In the genomic region with DNA sequence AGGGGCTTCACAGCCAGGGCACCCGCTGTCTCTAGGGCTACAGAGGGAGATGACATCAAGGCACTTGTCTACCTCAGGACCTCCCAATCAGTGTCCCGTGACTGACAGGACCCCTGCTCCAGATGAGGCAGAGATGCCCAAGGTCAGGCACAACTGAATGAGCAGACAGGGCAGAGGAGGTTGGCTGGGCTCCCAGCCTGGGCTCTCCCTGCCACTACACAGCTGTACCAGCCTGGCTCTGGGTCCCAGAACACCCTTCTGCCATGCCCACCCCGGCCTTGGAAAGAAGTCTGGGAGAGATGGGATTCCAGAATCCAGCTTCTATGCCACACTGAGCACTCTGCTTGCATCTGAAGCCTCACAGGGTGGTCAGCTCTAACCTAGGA, we compare ENCODE assay signal across 8 mouse cellular contexts. TPM values are rescaled to one million over a fixed set of nuclear protein-coding genes. Genes with fewer than 3 reads are reported as not detected.
A peak's percentile ranks its signal among the peaks of the same experiment; 100 is the strongest.
DNase-seq lines count a peak whose midpoint lies in the region; ATAC-seq and TF ChIP-seq lines count a peak whose summit lies in the region.
"Had no signal": no experiment of that assay in that cellular context is flagged by ENCODE, and none has a peak within 500 bp of the region (broad histone marks: within the 10 kb centered on the region; RNA-seq: fewer than 3 reads in every experiment).

No protein-coding gene starts in this region.

- peaks cover 21% of the 10 kb centered on the region for H3K4me1 ChIP-seq in heart, embryonic 16.5 days (ENCODE audit: control insufficient read depth, insufficient read depth, low read length)
- peaks cover 6% of the 10 kb centered on the region for H3K4me1 ChIP-seq in midbrain, embryonic 11.5 days (ENCODE audit: control insufficient read depth, insufficient read depth, low read length)
- H3K4me1 ChIP-seq in midbrain, embryonic 14.5 days (ENCODE audit: control insufficient read depth, insufficient read depth, low read length) = peaks cover 12% of the 10 kb centered on the region
- peaks cover 69% of the 10 kb centered on the region for H3K4me1 ChIP-seq in embryonic facial prominence, embryonic 10.5 days
- H3K4me1 ChIP-seq in liver, embryonic 14.5 days (replicated peaks; ENCODE audit: control insufficient read depth in 2 of 2, insufficient read depth in 2 of 2, low read length in 1 of 2) = peaks cover 33 to 44% of the 10 kb centered on the region in 2 experiments
- H3K4me1 ChIP-seq in intestine, embryonic 16.5 days (ENCODE audit: control insufficient read depth, insufficient read depth, low read length) = peaks cover 57% of the 10 kb centered on the region

- no peak for TF ChIP-seq CTCF in liver, embryonic 14.5 days (IDR thresholded peaks at IDR 0.05; ENCODE audit: low read depth)

- H3K9ac ChIP-seq in heart, embryonic 16.5 days (ENCODE audit: low read length) = no peak overlapping the region
- H3K9ac ChIP-seq in midbrain, embryonic 11.5 days (ENCODE audit: low read length) = no peak overlapping the region
- H3K9ac ChIP-seq in midbrain, embryonic 14.5 days (replicated peaks; ENCODE audit: low read length) = no peak overlapping the region
- no peak overlapping the region for H3K9ac ChIP-seq in liver, embryonic 14.5 days (replicated peaks)
- no peak overlapping the region for H3K9ac ChIP-seq in intestine, embryonic 16.5 days (ENCODE audit: low read depth, low read length)

- H3K4me2 ChIP-seq in heart, embryonic 16.5 days (ENCODE audit: low read depth, low read length) = no peak overlapping the region
- no peak overlapping the region for H3K4me2 ChIP-seq in midbrain, embryonic 11.5 days
- H3K4me2 ChIP-seq in midbrain, embryonic 14.5 days (ENCODE audit: low read length) = no peak overlapping the region
- H3K4me2 ChIP-seq in liver, embryonic 14.5 days (ENCODE audit: low read depth) = no peak overlapping the region
- H3K4me2 ChIP-seq in intestine, embryonic 16.5 days (ENCODE audit: low read depth, low read length) = no peak overlapping the region

- WGBS in heart, embryonic 16.5 days = 21% methylated on average over 3 of the region's 3 CpGs
- 62% methylated on average over 3 of the region's 3 CpGs for WGBS in midbrain, embryonic 11.5 days
- WGBS in midbrain, embryonic 14.5 days = 51% methylated on average over 3 of the region's 3 CpGs
- 66% methylated on average over 3 of the region's 3 CpGs for WGBS in embryonic facial prominence, embryonic 10.5 days
- WGBS in liver, embryonic 14.5 days (ENCODE audit: insufficient replicate concordance) = 18% methylated on average over 3 of the region's 3 CpGs
- 62% methylated on average over 3 of the region's 3 CpGs for WGBS in intestine, embryonic 16.5 days

- peak overlapping the region; percentile 32; the same call in 1 of the 2 replicates for H3K27ac ChIP-seq in heart, embryonic 16.5 days (ENCODE audit: low read length)
- no peak overlapping the region for H3K27ac ChIP-seq in midbrain, embryonic 11.5 days (ENCODE audit: low read depth, low read length)
- H3K27ac ChIP-seq in midbrain, embryonic 14.5 days (replicated peaks; ENCODE audit: low read depth, low read length) = no peak overlapping the region
- H3K27ac ChIP-seq in embryonic facial prominence, embryonic 10.5 days (replicated peaks) = peak overlapping the region; percentile 54; the same call in 1 of the 2 replicates
- H3K27ac ChIP-seq in liver, embryonic 14.5 days = peak overlapping the region; percentile 77; the same call in 1 of the 2 replicates
- H3K27ac ChIP-seq in intestine, embryonic 16.5 days (ENCODE audit: low read length) = no peak overlapping the region

- no peaks in the 10 kb centered on the region for H3K36me3 ChIP-seq in heart, embryonic 16.5 days (ENCODE audit: control insufficient read depth, insufficient read depth)
- no peaks in the 10 kb centered on the region for H3K36me3 ChIP-seq in midbrain, embryonic 11.5 days (ENCODE audit: control insufficient read depth, insufficient read depth, low read length)
- no peaks in the 10 kb centered on the region for H3K36me3 ChIP-seq in midbrain, embryonic 14.5 days (ENCODE audit: control insufficient read depth, insufficient read depth, low read length)
- no peaks in the 10 kb centered on the region for H3K36me3 ChIP-seq in embryonic facial prominence, embryonic 10.5 days (replicated peaks)
- H3K36me3 ChIP-seq in liver, embryonic 14.5 days (replicated peaks; ENCODE audit: control insufficient read depth, insufficient read depth, low read depth) = peaks cover 26% of the 10 kb centered on the region
- H3K36me3 ChIP-seq in intestine, embryonic 16.5 days (ENCODE audit: control insufficient read depth, insufficient read depth, low read length) = no peaks in the 10 kb centered on the region

- no peaks in the 10 kb centered on the region for H3K27me3 ChIP-seq in heart, embryonic 16.5 days (ENCODE audit: control insufficient read depth, insufficient read depth, low read length)
- no peaks in the 10 kb centered on the region for H3K27me3 ChIP-seq in midbrain, embryonic 11.5 days (ENCODE audit: control insufficient read depth, insufficient read depth, low read length)
- no peaks in the 10 kb centered on the region for H3K27me3 ChIP-seq in midbrain, embryonic 14.5 days (ENCODE audit: control insufficient read depth, insufficient read depth, low read length)
- H3K27me3 ChIP-seq in embryonic facial prominence, embryonic 10.5 days (replicated peaks; ENCODE audit: low read depth, poor library complexity, severe bottlenecking) = peaks cover 12% of the 10 kb centered on the region; the same call in 1 of the 2 replicates
- H3K27me3 ChIP-seq in liver, embryonic 14.5 days (ENCODE audit: control insufficient read depth, insufficient read depth, low read length) = no peaks in the 10 kb centered on the region
- no peaks in the 10 kb centered on the region for H3K27me3 ChIP-seq in intestine, embryonic 16.5 days (replicated peaks; ENCODE audit: control insufficient read depth, insufficient read depth, low read length)

- no peak overlapping the region for H3K4me3 ChIP-seq in heart, embryonic 16.5 days (ENCODE audit: low read length)
- no peak overlapping the region for H3K4me3 ChIP-seq in midbrain, embryonic 11.5 days (ENCODE audit: low read depth, low read length)
- H3K4me3 ChIP-seq in midbrain, embryonic 14.5 days (replicated peaks; ENCODE audit: low read depth, low read length) = no peak overlapping the region
- no peak overlapping the region for H3K4me3 ChIP-seq in embryonic facial prominence, embryonic 10.5 days
- no peak overlapping the region for H3K4me3 ChIP-seq in liver, embryonic 14.5 days (ENCODE audit: insufficient read depth in 1 of 2, low read depth in 2 of 2, low read length in 2 of 2)
- no peak overlapping the region for H3K4me3 ChIP-seq in intestine, embryonic 16.5 days (ENCODE audit: low read length)

- no peak for DNase-seq in heart, adult 18-20 months
- no peak for DNase-seq in midbrain, embryonic 11.5 days (ENCODE audit: low spot score, missing footprints)
- DNase-seq in midbrain, embryonic 14.5 days = no peak
- DNase-seq in embryonic facial prominence, embryonic 10.5 days (ENCODE audit: low spot score) = no peak
- DNase-seq in liver, embryonic 14.5 days (ENCODE audit: low read depth in 3 of 3, low spot score in 3 of 3) = no peak

- no peak for TF ChIP-seq EP300 in liver, embryonic 14.5 days (IDR thresholded peaks at IDR 0.05; ENCODE audit: low read depth)

- no peak; the same call in 1 of the 2 replicates for ATAC-seq in heart, embryonic 16.5 days (replicated peaks; ENCODE audit: extremely low read depth, insufficient read depth, low FRiP score)
- ATAC-seq in midbrain, embryonic 11.5 days (ENCODE audit: low FRiP score) = peak; percentile 1; the same call in 1 of the 2 replicates
- no peak for ATAC-seq in midbrain, embryonic 14.5 days (ENCODE audit: low FRiP score, low TSS enrichment)
- ATAC-seq in liver, embryonic 14.5 days (ENCODE audit: insufficient read depth) = no peak
- no peak for ATAC-seq in intestine, embryonic 16.5 days

- H3K9me3 ChIP-seq in heart, embryonic 16.5 days (replicated peaks; ENCODE audit: control insufficient read depth, low read length) = no peaks in the 10 kb centered on the region
- no peaks in the 10 kb centered on the region for H3K9me3 ChIP-seq in midbrain, embryonic 11.5 days (ENCODE audit: control insufficient read depth, low read length)
- no peaks in the 10 kb centered on the region for H3K9me3 ChIP-seq in midbrain, embryonic 14.5 days (ENCODE audit: control insufficient read depth, low read length)
- H3K9me3 ChIP-seq in embryonic facial prominence, embryonic 10.5 days = no peaks in the 10 kb centered on the region
- H3K9me3 ChIP-seq in liver, embryonic 14.5 days (ENCODE audit: control insufficient read depth, low read length) = no peaks in the 10 kb centered on the region
- no peaks in the 10 kb centered on the region for H3K9me3 ChIP-seq in intestine, embryonic 16.5 days (ENCODE audit: control insufficient read depth, low read length)

RNA-seq across cellular contexts. Expression of a gene that starts 11.0 kb away (rescaled TPM):
- 0.17 and 0.26 TPM in 2 replicates for polyA plus RNA-seq in heart, embryonic 16.5 days (2015; fragmentation: Nextera tagmentation; extraction: Ambion mirVana)
- not detected for total RNA-seq in heart, adult 18-20 months (2021)
- polyA plus RNA-seq in midbrain, embryonic 11.5 days (2014; fragmentation: Nextera tagmentation; extraction: Ambion mirVana) = 0.18 and 0.23 TPM in 2 replicates
- polyA plus RNA-seq in midbrain, embryonic 14.5 days (2014; fragmentation: Nextera tagmentation; extraction: Ambion mirVana) = 0.29 and 0.43 TPM in 2 replicates
- 0.18 TPM in 1 of 2 replicates, not detected in the other for polyA plus RNA-seq in embryonic facial prominence, embryonic 10.5 days (2016; fragmentation: Nextera tagmentation; extraction: Ambion mirVana)
- 0.61 and 0.63 TPM in 2 replicates for polyA plus RNA-seq in liver, embryonic 14.5 days (2012; rRNA removed)
- 0.24 and 0.44 TPM in 2 replicates for polyA plus RNA-seq in liver, embryonic 14.5 days (2014; fragmentation: Nextera tagmentation; extraction: Ambion mirVana)
- polyA plus RNA-seq in intestine, embryonic 16.5 days (2015; fragmentation: Nextera tagmentation; extraction: Ambion mirVana) = 0.37 TPM in 2 replicates

RNA-seq across cellular contexts. Expression of a gene that starts 21.8 kb away (rescaled TPM):
- 5.0 and 7.4 TPM in 2 replicates for polyA plus RNA-seq in heart, embryonic 16.5 days (2015; fragmentation: Nextera tagmentation; extraction: Ambion mirVana)
- total RNA-seq in heart, adult 18-20 months (2021) = 1 to 10 TPM; 1.4 to 3.0 TPM
- polyA plus RNA-seq in midbrain, embryonic 11.5 days (2014; fragmentation: Nextera tagmentation; extraction: Ambion mirVana) = 3.5 and 3.7 TPM in 2 replicates
- 9.8 and 9.9 TPM in 2 replicates for polyA plus RNA-seq in midbrain, embryonic 14.5 days (2014; fragmentation: Nextera tagmentation; extraction: Ambion mirVana)
- polyA plus RNA-seq in embryonic facial prominence, embryonic 10.5 days (2016; fragmentation: Nextera tagmentation; extraction: Ambion mirVana) = 4.7 and 5.1 TPM in 2 replicates
- 13.1 and 13.2 TPM in 2 replicates for polyA plus RNA-seq in liver, embryonic 14.5 days (2012; rRNA removed)
- polyA plus RNA-seq in liver, embryonic 14.5 days (2014; fragmentation: Nextera tagmentation; extraction: Ambion mirVana) = 8.9 and 9.8 TPM in 2 replicates
- polyA plus RNA-seq in intestine, embryonic 16.5 days (2015; fragmentation: Nextera tagmentation; extraction: Ambion mirVana) = 10.2 and 10.9 TPM in 2 replicates

RNA-seq across cellular contexts. Expression of a gene that starts 36.9 kb away (rescaled TPM):
- 4.8 and 6.5 TPM in 2 replicates for polyA plus RNA-seq in heart, embryonic 16.5 days (2015; fragmentation: Nextera tagmentation; extraction: Ambion mirVana)
- 1 to 10 TPM; 3.9 to 5.2 TPM for total RNA-seq in heart, adult 18-20 months (2021)
- 10.1 and 11.1 TPM in 2 replicates for polyA plus RNA-seq in midbrain, embryonic 11.5 days (2014; fragmentation: Nextera tagmentation; extraction: Ambion mirVana)
- 20.3 and 21.0 TPM in 2 replicates for polyA plus RNA-seq in midbrain, embryonic 14.5 days (2014; fragmentation: Nextera tagmentation; extraction: Ambion mirVana)
- 20.4 and 21.8 TPM in 2 replicates for polyA plus RNA-seq in embryonic facial prominence, embryonic 10.5 days (2016; fragmentation: Nextera tagmentation; extraction: Ambion mirVana)
- 10.3 and 10.4 TPM in 2 replicates for polyA plus RNA-seq in liver, embryonic 14.5 days (2012; rRNA removed)
- 6.6 and 7.3 TPM in 2 replicates for polyA plus RNA-seq in liver, embryonic 14.5 days (2014; fragmentation: Nextera tagmentation; extraction: Ambion mirVana)
- 24.0 and 35.6 TPM in 2 replicates for polyA plus RNA-seq in intestine, embryonic 16.5 days (2015; fragmentation: Nextera tagmentation; extraction: Ambion mirVana)

RNA-seq across cellular contexts. Expression of a gene that starts 43.0 kb away (rescaled TPM):
- 0.17 and 0.24 TPM in 2 replicates for polyA plus RNA-seq in heart, embryonic 16.5 days (2015; fragmentation: Nextera tagmentation; extraction: Ambion mirVana)
- total RNA-seq in heart, adult 18-20 months (2021) = not detected
- polyA plus RNA-seq in midbrain, embryonic 11.5 days (2014; fragmentation: Nextera tagmentation; extraction: Ambion mirVana) = 0.07 TPM in 1 of 2 replicates, not detected in the other
- polyA plus RNA-seq in midbrain, embryonic 14.5 days (2014; fragmentation: Nextera tagmentation; extraction: Ambion mirVana) = 0.12 and 0.32 TPM in 2 replicates
- polyA plus RNA-seq in embryonic facial prominence, embryonic 10.5 days (2016; fragmentation: Nextera tagmentation; extraction: Ambion mirVana) = not detected in 2 replicates
- 0.03 and 0.08 TPM in 2 replicates for polyA plus RNA-seq in liver, embryonic 14.5 days (2012; rRNA removed)
- polyA plus RNA-seq in liver, embryonic 14.5 days (2014; fragmentation: Nextera tagmentation; extraction: Ambion mirVana) = 0.05 TPM in 1 of 2 replicates, not detected in the other
- polyA plus RNA-seq in intestine, embryonic 16.5 days (2015; fragmentation: Nextera tagmentation; extraction: Ambion mirVana) = 0.15 TPM in 1 of 2 replicates, not detected in the other
- total RNA-seq: neutrophil, adult 5-6 weeks had no signal

Comparison
In these comparisons a context has a peak if more than half of its experiments do, and no peak if none do; other contexts are left out.
1. H3K27ac ChIP-seq: peak in heart, embryonic 16.5 days (single experiment), embryonic facial prominence, embryonic 10.5 days (single experiment) and liver, embryonic 14.5 days (single experiment); none in midbrain, embryonic 11.5 days (single experiment), midbrain, embryonic 14.5 days (single experiment) and intestine, embryonic 16.5 days (single experiment).